Mouse (Mus musculus): ENCODE data around the gene Eif2s2.

DNA sequence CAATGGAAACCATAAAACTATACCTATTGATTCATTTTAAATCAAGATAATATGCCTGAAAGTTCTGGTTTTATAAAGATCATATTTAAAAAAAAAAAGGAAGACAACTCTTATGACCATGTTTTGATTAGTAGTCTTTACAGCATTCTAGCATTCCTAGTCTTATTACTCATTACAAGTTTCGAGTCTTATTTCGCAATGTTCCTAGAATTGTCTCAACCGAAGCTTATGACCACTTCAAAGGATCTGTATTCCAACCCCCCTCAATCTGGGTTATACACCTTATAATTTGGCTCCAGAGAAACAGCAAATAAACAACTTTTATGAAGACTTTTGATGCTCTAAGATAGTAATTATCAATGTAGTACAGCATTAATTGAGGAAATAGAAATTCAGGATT is 9.4 kb upstream of the Eif2s2 start:
- TF ChIP-seq CTCF (IDR thresholded peaks at IDR 0.05; ENCODE audit: extremely low read depth, insufficient read depth, low read length) (no peak), POLR2A (IDR thresholded peaks at IDR 0.05; ENCODE audit: extremely low read depth, insufficient read depth, low read length) (no peak)
